Mouse (Mus musculus) urinary bladder, adult 2 months (tissue): Measurements from ENCODE around the gene Zfp697. TPM values are rescaled to one million over a fixed set of nuclear protein-coding genes. Genes with fewer than 3 reads are reported as not detected.
"Not testable (repeated sequence)": the region's sequence is repeated elsewhere in the genome, so short reads cannot be mapped to it uniquely, and the experiment has no call there.

Experiments
- DNase-seq: peaks from one replicate; pipeline ENCODE4 v3.0.0; 2022; ENCODE audit warnings: low spot score
- polyA plus RNA-seq: library from polyadenylated mRNA; depleted of rRNA; stranded (reverse); fragments of >200 nt; gene quantifications from 2 replicates; pipeline ENCODE4 v1.2.3, GENCODE M21; 2012

Zfp697 gene
- polyA plus RNA-seq, 1 experiment, result 1.9 TPM

GRCm38 (mm10) chr3:98368776-98369175 lies 13.5 kb upstream of the Zfp697 start:
- no peak for DNase-seq

GRCm38 (mm10) chr3:98374062-98374719 lies 8.1 kb upstream of the Zfp697 start:
- no peak for DNase-seq

GRCm38 (mm10) chr3:98374980-98375379 lies 7.3 kb upstream of the Zfp697 start:
- no peak for DNase-seq

GRCm38 (mm10) chr3:98378267-98378666 lies 4.0 kb upstream of the Zfp697 start:
- DNase-seq, result no peak

GRCm38 (mm10) chr3:98379236-98379635 lies 3.0 kb upstream of the Zfp697 start:
- no peak for DNase-seq

- no peak for DNase-seq
Observed at GRCm38 (mm10) chr3:98381677-98382245, 500 bp upstream of the Zfp697 start.

- DNase-seq, result no peak
Observed at GRCm38 (mm10) chr3:98383024-98383790, 946 bp downstream of the Zfp697 start.

GRCm38 (mm10) chr3:98387086-98387485 lies 4.8 kb downstream of the Zfp697 start:
- no peak for DNase-seq

GRCm38 (mm10) chr3:98387756-98388155 lies 5.5 kb downstream of the Zfp697 start:
- no peak for DNase-seq

GRCm38 (mm10) chr3:98389305-98389704 lies 7.0 kb downstream of the Zfp697 start:
- no peak for DNase-seq

GRCm38 (mm10) chr3:98404268-98404895 lies 22.1 kb downstream of the Zfp697 start:
- DNase-seq, result not testable (repeated sequence)

GRCm38 (mm10) chr3:98405877-98406276 lies 23.6 kb downstream of the Zfp697 start:
- not testable (repeated sequence) for DNase-seq

GRCm38 (mm10) chr3:98406569-98407144 lies 24.4 kb downstream of the Zfp697 start:
- DNase-seq, result not testable (repeated sequence)

GRCm38 (mm10) chr3:98407261-98407780 lies 25.1 kb downstream of the Zfp697 start:
- DNase-seq, result not testable (repeated sequence)

GRCm38 (mm10) chr3:98410619-98411580 lies 28.6 kb downstream of the Zfp697 start:
- not testable (repeated sequence) for DNase-seq

GRCm38 (mm10) chr3:98413733-98414132 lies 31.5 kb downstream of the Zfp697 start:
- no peak for DNase-seq

GRCm38 (mm10) chr3:98414296-98414695 lies 32.0 kb downstream of the Zfp697 start:
- DNase-seq, result no peak

GRCm38 (mm10) chr3:98416426-98417250 lies 34.4 kb downstream of the Zfp697 start:
- no peak for DNase-seq

GRCm38 (mm10) chr3:98417328-98417727 lies 35.1 kb downstream of the Zfp697 start:
- DNase-seq, result no peak
